Mouse (Mus musculus) myocyte (in vitro differentiated cells): ENCODE results near the gene Olfr1046. TPM values are rescaled to one million over a fixed set of nuclear protein-coding genes. Genes with fewer than 3 reads are reported as not detected.

Source experiments
- H3K27me3 ChIP-seq: one replicate; pipeline ENCODE4 v1.6.1; 2011; ENCODE audit not compliant: control insufficient read depth, insufficient read depth, insufficient read length
- H3K36me3 ChIP-seq: one replicate; pipeline ENCODE4 v1.6.1; 2011; ENCODE audit not compliant: control insufficient read depth, insufficient read depth
- H3K4me2 ChIP-seq: one replicate; pipeline ENCODE4 v1.6.1; 2011; ENCODE audit warnings: low read depth, control low read depth
- H3K4me3 ChIP-seq: one replicate; pipeline ENCODE4 v1.5.1; 2011; ENCODE audit warnings: mild to moderate bottlenecking, control low read depth, moderate library complexity
- H3K79me2 ChIP-seq: one replicate; pipeline ENCODE4 v1.6.1; 2011; ENCODE audit not compliant: control insufficient read depth, insufficient read depth
- H3ac ChIP-seq: one replicate; pipeline ENCODE4 v1.6.1; 2011; ENCODE audit not compliant: control insufficient read depth, insufficient read length
- CEBPB ChIP-seq: IDR thresholded peaks from 2 replicates; pipeline ENCODE4 v1.6.1; 2011; ENCODE audit warnings: mild to moderate bottlenecking, moderate library complexity; ENCODE audit not compliant: poor library complexity, insufficient read depth, severe bottlenecking
- E2F4 ChIP-seq: IDR thresholded peaks from one replicate; pipeline ENCODE4 v1.6.1; 2011; ENCODE audit warnings: mild to moderate bottlenecking, control low read depth, moderate library complexity; ENCODE audit not compliant: insufficient read depth
- MAX ChIP-seq: IDR thresholded peaks from one replicate; pipeline ENCODE4 v1.6.1; 2011; ENCODE audit warnings: low read depth, mild to moderate bottlenecking, control low read depth
- MYOD1 ChIP-seq, 3 experiments: IDR thresholded peaks; one replicate each; pipeline ENCODE4 v1.6.1; 2011; ENCODE audit warnings: control low read depth in 2 of 3, low read depth in 2 of 3, mild to moderate bottlenecking in 2 of 3, moderate library complexity in 1 of 3; ENCODE audit not compliant: insufficient read length in 2 of 3, control insufficient read depth in 1 of 3
- MYOG ChIP-seq, 3 experiments: IDR thresholded peaks; one replicate each; pipeline ENCODE4 v1.6.1; 2011; ENCODE audit warnings: control low read depth in 2 of 3, low read depth in 2 of 3, mild to moderate bottlenecking in 2 of 3; ENCODE audit not compliant: insufficient read length in 2 of 3, control insufficient read depth in 1 of 3, insufficient read depth in 1 of 3
- POLR2A ChIP-seq: IDR thresholded peaks from one replicate; pipeline ENCODE4 v1.6.1; 2011; ENCODE audit warnings: low read depth, mild to moderate bottlenecking, control low read depth, moderate library complexity; ENCODE audit not compliant: insufficient read length
- POLR2AphosphoS2 ChIP-seq: IDR thresholded peaks from one replicate; pipeline ENCODE4 v1.6.1; 2011; ENCODE audit warnings: low read depth, control low read depth; ENCODE audit not compliant: insufficient read length
- REST ChIP-seq: IDR thresholded peaks from one replicate; pipeline ENCODE4 v1.6.1; 2011; ENCODE audit warnings: mild to moderate bottlenecking, control low read depth, moderate library complexity; ENCODE audit not compliant: insufficient read depth, insufficient read length
- SRF ChIP-seq: IDR thresholded peaks from one replicate; pipeline ENCODE4 v1.6.1; 2011; ENCODE audit warnings: low read depth; ENCODE audit not compliant: control insufficient read depth, insufficient read length
- TCF12 ChIP-seq: IDR thresholded peaks from one replicate; pipeline ENCODE4 v1.6.1; 2011; ENCODE audit warnings: mild to moderate bottlenecking, control low read depth; ENCODE audit not compliant: poor library complexity, insufficient read depth, severe bottlenecking
- TCF3 ChIP-seq: IDR thresholded peaks from one replicate; pipeline ENCODE4 v1.6.1; 2011; ENCODE audit warnings: low read depth, control low read depth; ENCODE audit not compliant: insufficient read length
- USF1 ChIP-seq: IDR thresholded peaks from one replicate; pipeline ENCODE4 v1.6.1; 2011; ENCODE audit warnings: low read depth, mild to moderate bottlenecking, control low read depth, moderate library complexity
- polyA plus RNA-seq: library from polyadenylated mRNA; unstranded; fragments of >200 nt; fragmentation: generic; extraction: Trizol; gene quantifications from one replicate; pipeline ENCODE4 v1.2.1, GENCODE M21; 2012; ENCODE audit warnings: missing spikeins

Gene Olfr1046
- polyA plus RNA-seq, 1 experiment: not detected

GRCm38 (mm10) chr2:86167422-86167821 lies 51.7 kb downstream of the Olfr1046 start, which contains the start of gene Olfr1043:
Gene Olfr1043 (minus strand): TSS chr2:86167522.
- TF ChIP-seq TCF12 (no peak), MAX (no peak), CEBPB (no peak), SRF (no peak), POLR2A (no peak), E2F4 (no peak), MYOG (IDR thresholded peaks at IDR 0.05; ENCODE audit: control insufficient read depth in 1 of 3, insufficient read depth in 1 of 3, insufficient read length in 2 of 3, low read depth in 2 of 3) (no peak), MYOD1 (IDR thresholded peaks at IDR 0.05; ENCODE audit: control insufficient read depth in 1 of 3, insufficient read length in 2 of 3, low read depth in 2 of 3) (no peak), REST (no peak), TCF3 (no peak), USF1 (no peak), POLR2AphosphoS2 (no peak)
- Histone ChIP-seq H3K4me3 (no peak within 1 kb of the TSS), H3ac (no peak within 1 kb of the TSS), H3K27me3 (no peaks in the 10 kb centered on the region), H3K79me2 (no peaks in the 10 kb centered on the region), H3K4me2 (no peak within 1 kb of the TSS), H3K36me3 (no peaks in the 10 kb centered on the region)

Other genes with a start within 250 kb of the Olfr1046 start
- not detected for gene Olfr1029, start 245.4 kb downstream of the Olfr1046 start, polyA plus RNA-seq
- gene Olfr1030, start 240.0 kb downstream of the Olfr1046 start, polyA plus RNA-seq: not detected
- gene Olfr1031, start 229.0 kb downstream of the Olfr1046 start, polyA plus RNA-seq: not detected
- gene Olfr1032, start 213.8 kb downstream of the Olfr1046 start, polyA plus RNA-seq: not detected
- gene Olfr1033, start 198.7 kb downstream of the Olfr1046 start, polyA plus RNA-seq: not detected
- not detected for gene Olfr1034, start 173.5 kb downstream of the Olfr1046 start, polyA plus RNA-seq
- not detected for gene Olfr1036, start 145.3 kb downstream of the Olfr1046 start, polyA plus RNA-seq
- gene Olfr1037, start 131.9 kb downstream of the Olfr1046 start, polyA plus RNA-seq: not detected
- not detected for gene Olfr1039, start 83.4 kb downstream of the Olfr1046 start, polyA plus RNA-seq
- not detected for gene Olfr1040, start 72.6 kb downstream of the Olfr1046 start, polyA plus RNA-seq
- not detected for gene Olfr1042, start 57.5 kb downstream of the Olfr1046 start, polyA plus RNA-seq
- not detected for gene Olfr1043, start 51.8 kb downstream of the Olfr1046 start, polyA plus RNA-seq
- gene Olfr1044, start 41.5 kb downstream of the Olfr1046 start, polyA plus RNA-seq: not detected
- not detected for gene Olfr52, start 33.6 kb downstream of the Olfr1046 start, polyA plus RNA-seq
- not detected for gene Olfr1045, start 16.3 kb downstream of the Olfr1046 start, polyA plus RNA-seq
- not detected for gene Olfr1047, start 12.1 kb upstream of the Olfr1046 start, polyA plus RNA-seq
- gene Olfr1048, start 21.0 kb upstream of the Olfr1046 start, polyA plus RNA-seq: not detected
- not detected for gene Olfr1049, start 39.0 kb upstream of the Olfr1046 start, polyA plus RNA-seq
- gene Olfr1051, start 59.8 kb upstream of the Olfr1046 start, polyA plus RNA-seq: not detected
- not detected for gene Olfr1052, start 73.1 kb upstream of the Olfr1046 start, polyA plus RNA-seq
- gene Olfr1053, start 96.0 kb upstream of the Olfr1046 start, polyA plus RNA-seq: not detected
- gene Olfr1054, start 116.1 kb upstream of the Olfr1046 start, polyA plus RNA-seq: not detected
- gene Olfr1055, start 131.0 kb upstream of the Olfr1046 start, polyA plus RNA-seq: not detected
- gene Olfr1056, start 143.2 kb upstream of the Olfr1046 start, polyA plus RNA-seq: not detected
- not detected for gene Olfr1057, start 159.1 kb upstream of the Olfr1046 start, polyA plus RNA-seq
- gene Olfr1058, start 169.2 kb upstream of the Olfr1046 start, polyA plus RNA-seq: not detected
- not detected for gene Olfr1061, start 194.7 kb upstream of the Olfr1046 start, polyA plus RNA-seq
- not detected for gene Olfr1062, start 207.4 kb upstream of the Olfr1046 start, polyA plus RNA-seq
- not detected for gene Olfr1065, start 231.3 kb upstream of the Olfr1046 start, polyA plus RNA-seq
- gene Olfr1066, start 237.0 kb upstream of the Olfr1046 start, polyA plus RNA-seq: not detected